8 mouse cellular contexts compared by ENCODE assay signal in genomic region chr10:68541943-68542420, GRCm38 (mm10). TPM values are rescaled to one million over a fixed set of nuclear protein-coding genes. Genes with fewer than 3 reads are reported as not detected.
DNase-seq lines count a peak whose midpoint lies in the region; ATAC-seq lines count a peak whose summit lies in the region.

No protein-coding gene starts in this region.

- peak overlapping the region; percentile 57 for H3K4me3 ChIP-seq in heart, embryonic 13.5 days
- H3K4me3 ChIP-seq in embryonic facial prominence, embryonic 12.5 days = peak overlapping the region; percentile 35
- H3K4me3 ChIP-seq in intestine, embryonic 15.5 days (replicated peaks) = peak overlapping the region; percentile 42
- H3K4me3 ChIP-seq in midbrain, embryonic 15.5 days = peak overlapping the region; percentile 24

- intact Hi-C loops in heart, postnatal 25 days (cut with DNase I) = no loop called here

- H3K4me1 ChIP-seq in heart, embryonic 13.5 days = peaks cover 25% of the 10 kb centered on the region
- peaks cover 18% of the 10 kb centered on the region for H3K4me1 ChIP-seq in embryonic facial prominence, embryonic 12.5 days
- H3K4me1 ChIP-seq in intestine, embryonic 15.5 days (replicated peaks) = peaks cover 11% of the 10 kb centered on the region
- H3K4me1 ChIP-seq in midbrain, embryonic 15.5 days = peaks cover 11% of the 10 kb centered on the region

- DNase-seq in heart, postnatal 25 days (ENCODE audit: low spot score) = no peak
- DNase-seq in B cell, adult 2 months = no peak
- DNase-seq in layer of hippocampus, adult 8-10 months (ENCODE audit: low spot score in 2 of 2) = no peak
- no peak for DNase-seq in embryo, embryonic 10 days (ENCODE audit: low spot score)

- no peak for ATAC-seq in heart, embryonic 13.5 days (ENCODE audit: extremely low read depth, insufficient number of reproducible peaks, low FRiP score, low TSS enrichment)
- no peak for ATAC-seq in embryonic facial prominence, embryonic 12.5 days (ENCODE audit: insufficient number of reproducible peaks, insufficient read depth, low FRiP score, low TSS enrichment)
- no peak for ATAC-seq in intestine, embryonic 15.5 days
- no peak for ATAC-seq in midbrain, embryonic 15.5 days (replicated peaks)

- H3K9ac ChIP-seq in heart, embryonic 13.5 days = peak overlapping the region; percentile 78
- H3K9ac ChIP-seq in embryonic facial prominence, embryonic 12.5 days = no peak overlapping the region
- H3K9ac ChIP-seq in intestine, embryonic 15.5 days = 0 out of 2 replicates have a peak overlapping the region, but pooled peaks have one; percentile 34
- H3K9ac ChIP-seq in midbrain, embryonic 15.5 days = no peak overlapping the region

- H3K27ac ChIP-seq in heart, embryonic 13.5 days (replicated peaks) = peak overlapping the region; percentile 80
- H3K27ac ChIP-seq in embryonic facial prominence, embryonic 12.5 days = no peak overlapping the region
- H3K27ac ChIP-seq in intestine, embryonic 15.5 days = no peak overlapping the region
- no peak overlapping the region for H3K27ac ChIP-seq in midbrain, embryonic 15.5 days

- H3K9me3 ChIP-seq in heart, embryonic 13.5 days = no peaks in the 10 kb centered on the region
- no peaks in the 10 kb centered on the region for H3K9me3 ChIP-seq in embryonic facial prominence, embryonic 12.5 days
- H3K9me3 ChIP-seq in intestine, embryonic 15.5 days = no peaks in the 10 kb centered on the region
- H3K9me3 ChIP-seq in midbrain, embryonic 15.5 days = no peaks in the 10 kb centered on the region

- no peaks in the 10 kb centered on the region for H3K27me3 ChIP-seq in heart, embryonic 13.5 days (replicated peaks)
- H3K27me3 ChIP-seq in embryonic facial prominence, embryonic 12.5 days = no peaks in the 10 kb centered on the region
- no peaks in the 10 kb centered on the region for H3K27me3 ChIP-seq in intestine, embryonic 15.5 days (replicated peaks)
- H3K27me3 ChIP-seq in midbrain, embryonic 15.5 days (replicated peaks) = no peaks in the 10 kb centered on the region

- 39% methylated on average over 7 of the region's 7 CpGs for WGBS in heart, embryonic 13.5 days
- 45% methylated on average over 7 of the region's 7 CpGs for WGBS in embryonic facial prominence, embryonic 12.5 days
- WGBS in intestine, embryonic 15.5 days = 34% methylated on average over 7 of the region's 7 CpGs
- WGBS in midbrain, embryonic 15.5 days = 41% methylated on average over 7 of the region's 7 CpGs

- H3K4me2 ChIP-seq in heart, embryonic 13.5 days = peak overlapping the region; percentile 73
- peak overlapping the region; percentile 60 for H3K4me2 ChIP-seq in embryonic facial prominence, embryonic 12.5 days (replicated peaks)
- peak overlapping the region; percentile 71 for H3K4me2 ChIP-seq in intestine, embryonic 15.5 days (replicated peaks)
- H3K4me2 ChIP-seq in midbrain, embryonic 15.5 days = peak overlapping the region; percentile 42

- H3K36me3 ChIP-seq in heart, embryonic 13.5 days = no peaks in the 10 kb centered on the region
- no peaks in the 10 kb centered on the region for H3K36me3 ChIP-seq in embryonic facial prominence, embryonic 12.5 days
- H3K36me3 ChIP-seq in intestine, embryonic 15.5 days = no peaks in the 10 kb centered on the region
- no peaks in the 10 kb centered on the region for H3K36me3 ChIP-seq in midbrain, embryonic 15.5 days (replicated peaks)

RNA-seq across cellular contexts. Expression of gene Cabcoco1, which starts 0.3 kb away (rescaled TPM):
- 28.0 and 30.4 TPM in 2 replicates for polyA plus RNA-seq in heart, embryonic 13.5 days (2015; fragmentation: Nextera tagmentation; extraction: Ambion mirVana)
- total RNA-seq in heart, postnatal 25 days (2021) = 10 to 100 TPM; 20.9 to 21.0 TPM
- polyA plus RNA-seq in embryonic facial prominence, embryonic 12.5 days (2016; fragmentation: Nextera tagmentation; extraction: Ambion mirVana) = 0.45 and 0.63 TPM in 2 replicates
- polyA plus RNA-seq in intestine, embryonic 15.5 days (2015; fragmentation: Nextera tagmentation; extraction: Ambion mirVana) = 5.6 and 7.4 TPM in 2 replicates
- polyA plus RNA-seq in midbrain, embryonic 15.5 days (2015; fragmentation: Nextera tagmentation; extraction: Ambion mirVana) = 0.79 and 1.4 TPM in 2 replicates
- 1 to 10 TPM; 1.8 to 3.6 (median 2.3) TPM for total RNA-seq in layer of hippocampus, adult 8-10 months (2022)

Comparison
In these comparisons a context has a peak if more than half of its experiments do, and no peak if none do; other contexts are left out.
1. H3K9ac ChIP-seq: peak in heart, embryonic 13.5 days (single experiment) and intestine, embryonic 15.5 days (single experiment); none in embryonic facial prominence, embryonic 12.5 days (single experiment) and midbrain, embryonic 15.5 days (single experiment).
2. Peak in every context shown above with its lines, with median percentiles within 50 percentile points of each other: H3K4me2 ChIP-seq and H3K4me3 ChIP-seq.